Mouse (Mus musculus): ENCODE results near the gene Klhl3.

DNA sequence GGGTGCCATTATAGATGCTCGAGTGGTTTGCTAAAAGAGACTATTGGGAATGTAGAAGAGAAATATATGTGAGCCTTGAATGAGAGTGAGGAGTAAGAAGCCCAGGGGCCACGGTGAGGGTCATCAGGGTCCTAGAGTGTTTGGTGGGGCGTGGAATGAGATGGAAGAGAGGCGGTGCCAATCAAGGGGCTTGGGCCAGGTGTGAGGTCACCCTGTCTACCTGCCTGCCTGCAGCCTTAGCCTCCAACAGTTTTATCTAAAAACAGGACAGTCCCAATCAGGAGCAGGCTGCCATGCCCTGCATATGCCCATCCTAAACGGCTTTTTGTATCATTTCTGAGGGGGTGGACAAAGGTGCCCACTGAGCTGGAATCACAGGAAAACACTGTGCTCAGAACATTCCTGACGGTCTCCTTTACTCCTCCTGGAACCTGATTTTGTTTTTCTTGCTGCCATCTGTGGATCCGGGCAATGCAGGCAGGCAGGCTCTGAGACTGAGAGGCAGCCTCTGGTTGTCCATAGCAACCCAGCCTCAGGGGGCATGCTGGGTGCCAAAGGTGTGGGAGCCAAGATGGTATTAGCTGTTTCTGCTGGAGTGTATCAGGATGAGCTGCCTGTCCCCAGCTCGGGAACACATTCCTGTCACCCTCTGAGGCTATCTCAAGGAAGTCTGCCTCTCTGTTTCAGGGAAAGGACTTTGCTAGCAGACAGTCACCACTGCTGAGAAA is 89.5 kb downstream of the Klhl3 start:
- no peak for TF ChIP-seq CTCF (conservative IDR thresholded peaks at IDR 0.05; ENCODE audit: low read length)
- TF ChIP-seq NANOG (IDR thresholded peaks at IDR 0.05; ENCODE audit: borderline replicate concordance, low read length): no peak

Measured in E14TG2a.4 (cell line).